Mouse (Mus musculus) embryonic fibroblast, embryonic 13.5 days (primary cell): ENCODE results near the gene U2af2.

Experiments used
- CTCF ChIP-seq: IDR thresholded peaks from 2 replicates; pipeline ENCODE4 v1.5.1; 2011; ENCODE audit warnings: mild to moderate bottlenecking, control low read depth, low read length, moderate library complexity, borderline replicate concordance; ENCODE audit not compliant: insufficient read depth
- POLR2A ChIP-seq: IDR thresholded peaks from 2 replicates; pipeline ENCODE4 v1.6.1; 2011; ENCODE audit warnings: low read depth, mild to moderate bottlenecking, control low read depth, low read length, moderate library complexity

DNA sequence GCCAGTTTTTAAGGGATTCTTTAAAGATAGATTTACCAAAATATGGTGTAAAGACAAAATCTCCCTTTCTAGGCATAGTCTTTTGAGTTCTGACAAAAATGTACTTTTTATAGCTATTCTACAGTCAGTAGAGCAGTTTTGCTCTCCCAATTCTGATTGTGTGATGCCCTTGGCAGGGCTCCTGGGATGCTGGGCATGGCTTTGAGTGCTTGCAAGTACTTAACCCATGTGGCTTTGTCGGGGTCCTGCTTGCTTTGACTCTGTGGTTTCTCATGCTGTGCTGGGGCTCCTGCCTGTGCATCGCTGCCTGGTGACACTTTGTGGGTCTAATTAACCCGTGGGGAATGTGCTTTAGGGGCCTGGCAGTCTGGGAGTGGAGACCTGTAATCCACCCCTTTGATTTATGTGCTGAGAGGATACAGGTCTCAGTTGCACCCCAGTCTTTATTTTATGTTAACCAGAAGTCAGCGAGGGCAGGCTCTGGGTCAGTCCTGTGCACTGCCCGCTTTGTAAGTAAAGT, 25.0 kb downstream of the U2af2 start:
- TF ChIP-seq CTCF = no peak
- TF ChIP-seq POLR2A = no peak
